Mouse (Mus musculus) retina, postnatal 1 day (tissue): ENCODE data around the gene Daam1.

Experiments used
- DNase-seq: peaks from one replicate; pipeline ENCODE4 v3.0.0-alpha.2; 2012

Gene Daam1

GRCm38 (mm10) chr12:72012126-72012525, 181.2 kb downstream of the Daam1 start:
- no peak for DNase-seq

GRCm38 (mm10) chr12:72013711-72014354, 183.0 kb downstream of the Daam1 start:
- DNase-seq: no peak

- DNase-seq: no peak
Measured at GRCm38 (mm10) chr12:72014355-72014776, 183.5 kb downstream of the Daam1 start.

- no peak for DNase-seq
Measured at GRCm38 (mm10) chr12:72015296-72015695, 184.4 kb downstream of the Daam1 start.

GRCm38 (mm10) chr12:72020285-72020684, 189.4 kb downstream of the Daam1 start:
- DNase-seq: peak; percentile 93

- DNase-seq: no peak
Measured at GRCm38 (mm10) chr12:72021543-72021942, 190.7 kb downstream of the Daam1 start.

- no peak for DNase-seq
Measured at GRCm38 (mm10) chr12:72022790-72023189, 191.9 kb downstream of the Daam1 start.

GRCm38 (mm10) chr12:72023572-72023971, 192.7 kb downstream of the Daam1 start:
- DNase-seq: no peak

GRCm38 (mm10) chr12:72025275-72025795, 194.5 kb downstream of the Daam1 start:
- DNase-seq: peak; percentile 32

- DNase-seq: no peak
Measured at GRCm38 (mm10) chr12:72031171-72031570, 200.3 kb downstream of the Daam1 start.

GRCm38 (mm10) chr12:72031794-72032193, 200.9 kb downstream of the Daam1 start:
- no peak for DNase-seq

- no peak for DNase-seq
Measured at GRCm38 (mm10) chr12:72036097-72036661, 205.3 kb downstream of the Daam1 start.

- DNase-seq: no peak
Measured at GRCm38 (mm10) chr12:72037049-72037448, 206.2 kb downstream of the Daam1 start.

GRCm38 (mm10) chr12:72038866-72039265, 208.0 kb downstream of the Daam1 start:
- DNase-seq: peak; percentile 36

GRCm38 (mm10) chr12:72039501-72039900, 208.6 kb downstream of the Daam1 start:
- peak; percentile 43 for DNase-seq

GRCm38 (mm10) chr12:72041238-72041637, 210.4 kb downstream of the Daam1 start:
- no peak for DNase-seq
